Mouse (Mus musculus): ENCODE measurements around the gene Rrp1. TPM values are rescaled to one million over a fixed set of nuclear protein-coding genes. Genes with fewer than 3 reads are reported as not detected.

Rrp1 gene
- polyA plus RNA-seq (2012; rRNA removed) = 596 and 620 TPM in 2 replicates

- Histone ChIP-seq H3K27ac (ENCODE audit: insufficient read depth, low read length) (peak within 1 kb of the TSS; percentile 71), H3K4me1 (ENCODE audit: control insufficient read depth, insufficient read depth, low read length) (peaks cover 18% of the 10 kb centered on the region), H3K27me3 (ENCODE audit: control insufficient read depth, insufficient read depth, low read length) (no peaks in the 10 kb centered on the region), H3K4me3 (replicated peaks; ENCODE audit: insufficient read depth, low read depth, low read length) (peak within 1 kb of the TSS; percentile 69)
- WGBS = under 1% methylated on average over 70 of the region's 70 CpGs
- peak; percentile 84; the same call in 1 of the 2 replicates for TF ChIP-seq POLR2A (IDR thresholded peaks at IDR 0.05; ENCODE audit: borderline replicate concordance, insufficient read depth, low read length)
- TF ChIP-seq CTCF (IDR thresholded peaks at IDR 0.05; ENCODE audit: borderline replicate concordance, insufficient read depth, low read depth, low read length) = peak; percentile 100
- DNase-seq = peak; percentile 98 to 99
Measured at GRCm38 (mm10) chr10:78412319-78413151, at the start of gene Rrp1. TSS of gene Rrp1 (minus strand) at chr10:78413043.

GRCm38 (mm10) chr10:78461767-78462166 is 48.9 kb upstream of the Rrp1 start:
- Histone ChIP-seq H3K4me1 (ENCODE audit: control insufficient read depth, insufficient read depth, low read length) (peaks cover 41% of the 10 kb centered on the region), H3K27ac (ENCODE audit: insufficient read depth, low read length) (no peak overlapping the region), H3K27me3 (ENCODE audit: control insufficient read depth, insufficient read depth, low read length) (no peaks in the 10 kb centered on the region), H3K4me3 (replicated peaks; ENCODE audit: insufficient read depth, low read depth, low read length) (no peak overlapping the region)
- WGBS = 51% methylated on average over 4 of the region's 4 CpGs
- TF ChIP-seq POLR2A (IDR thresholded peaks at IDR 0.05; ENCODE audit: borderline replicate concordance, insufficient read depth, low read length) (no peak), CTCF (IDR thresholded peaks at IDR 0.05; ENCODE audit: borderline replicate concordance, insufficient read depth, low read depth, low read length) (peak; percentile 22; the same call in 1 of the 2 replicates)
- DNase-seq = no peak

- WGBS = 22% methylated on average over 4 of the region's 5 CpGs
- DNase-seq = no peak
- H3K27me3 ChIP-seq (ENCODE audit: control insufficient read depth, insufficient read depth, low read length) = no peaks in the 10 kb centered on the region
- no peak overlapping the region for H3K4me3 ChIP-seq (replicated peaks; ENCODE audit: insufficient read depth, low read depth, low read length)
- H3K27ac ChIP-seq (ENCODE audit: insufficient read depth, low read length) = no peak overlapping the region
- H3K4me1 ChIP-seq (ENCODE audit: control insufficient read depth, insufficient read depth, low read length) = peaks cover 44% of the 10 kb centered on the region
- TF ChIP-seq CTCF (IDR thresholded peaks at IDR 0.05; ENCODE audit: borderline replicate concordance, insufficient read depth, low read depth, low read length) (no peak), POLR2A (IDR thresholded peaks at IDR 0.05; ENCODE audit: borderline replicate concordance, insufficient read depth, low read length) (no peak)
Measured at GRCm38 (mm10) chr10:78460463-78460862, 47.6 kb upstream of the Rrp1 start.

- 0 out of 2 replicates have a peak overlapping the region, but pooled peaks have one; percentile 43 for H3K27ac ChIP-seq (ENCODE audit: insufficient read depth, low read length)
- no peak overlapping the region for H3K4me3 ChIP-seq (replicated peaks; ENCODE audit: insufficient read depth, low read depth, low read length)
- H3K27me3 ChIP-seq (ENCODE audit: control insufficient read depth, insufficient read depth, low read length) = no peaks in the 10 kb centered on the region
- H3K4me1 ChIP-seq (ENCODE audit: control insufficient read depth, insufficient read depth, low read length) = peaks cover 46% of the 10 kb centered on the region
- DNase-seq = no peak
- TF ChIP-seq POLR2A (IDR thresholded peaks at IDR 0.05; ENCODE audit: borderline replicate concordance, insufficient read depth, low read length) = no peak
- 28% methylated on average over 5 of the region's 5 CpGs for WGBS
Measured at GRCm38 (mm10) chr10:78458348-78459111, 45.7 kb upstream of the Rrp1 start.

- no peak overlapping the region for H3K4me3 ChIP-seq (replicated peaks; ENCODE audit: insufficient read depth, low read depth, low read length)
- no peak for DNase-seq
- H3K27ac ChIP-seq (ENCODE audit: insufficient read depth, low read length) = 0 out of 2 replicates have a peak overlapping the region, but pooled peaks have one; percentile 4
- 67% methylated on average over 10 of the region's 10 CpGs for WGBS
- TF ChIP-seq POLR2A (IDR thresholded peaks at IDR 0.05; ENCODE audit: borderline replicate concordance, insufficient read depth, low read length) = no peak
- no peak for TF ChIP-seq CTCF (IDR thresholded peaks at IDR 0.05; ENCODE audit: borderline replicate concordance, insufficient read depth, low read depth, low read length)
- peaks cover 41% of the 10 kb centered on the region for H3K4me1 ChIP-seq (ENCODE audit: control insufficient read depth, insufficient read depth, low read length)
- H3K27me3 ChIP-seq (ENCODE audit: control insufficient read depth, insufficient read depth, low read length) = no peaks in the 10 kb centered on the region
Measured at GRCm38 (mm10) chr10:78457495-78458347, 44.9 kb upstream of the Rrp1 start.

GRCm38 (mm10) chr10:78456696-78457095 is 43.9 kb upstream of the Rrp1 start:
- no peak overlapping the region; the same call in 1 of the 2 replicates for H3K27ac ChIP-seq (ENCODE audit: insufficient read depth, low read length)
- no peak for DNase-seq

GRCm38 (mm10) chr10:78452641-78453040 is 39.8 kb upstream of the Rrp1 start:
- WGBS = 43% methylated on average over 4 of the region's 4 CpGs
- no peak for DNase-seq
- no peak overlapping the region for H3K4me3 ChIP-seq (replicated peaks; ENCODE audit: insufficient read depth, low read depth, low read length)
- no peak for TF ChIP-seq POLR2A (IDR thresholded peaks at IDR 0.05; ENCODE audit: borderline replicate concordance, insufficient read depth, low read length)
- TF ChIP-seq CTCF (IDR thresholded peaks at IDR 0.05; ENCODE audit: borderline replicate concordance, insufficient read depth, low read depth, low read length) = no peak
- H3K27ac ChIP-seq (ENCODE audit: insufficient read depth, low read length) = peak overlapping the region; percentile 71; the same call in 1 of the 2 replicates
- no peaks in the 10 kb centered on the region for H3K27me3 ChIP-seq (ENCODE audit: control insufficient read depth, insufficient read depth, low read length)
- peaks cover 8% of the 10 kb centered on the region for H3K4me1 ChIP-seq (ENCODE audit: control insufficient read depth, insufficient read depth, low read length)

More at GRCm38 (mm10) chr10:78456696-78457095, 43.9 kb upstream of the Rrp1 start:
- H3K27me3 ChIP-seq (ENCODE audit: control insufficient read depth, insufficient read depth, low read length) = no peaks in the 10 kb centered on the region
- peaks cover 32% of the 10 kb centered on the region for H3K4me1 ChIP-seq (ENCODE audit: control insufficient read depth, insufficient read depth, low read length)
- no peak overlapping the region for H3K4me3 ChIP-seq (replicated peaks; ENCODE audit: insufficient read depth, low read depth, low read length)
- no peak for TF ChIP-seq CTCF (IDR thresholded peaks at IDR 0.05; ENCODE audit: borderline replicate concordance, insufficient read depth, low read depth, low read length)
- TF ChIP-seq POLR2A (IDR thresholded peaks at IDR 0.05; ENCODE audit: borderline replicate concordance, insufficient read depth, low read length) = no peak
- 8% methylated on average over 13 of the region's 13 CpGs for WGBS
